Mouse (Mus musculus): ENCODE data around the gene Pdcd1lg2. TPM values are rescaled to one million over a fixed set of nuclear protein-coding genes. Genes with fewer than 3 reads are reported as not detected.

The Pdcd1lg2 gene
- polyA plus RNA-seq, 1 experiment from 2014 or later, result not detected

DNA sequence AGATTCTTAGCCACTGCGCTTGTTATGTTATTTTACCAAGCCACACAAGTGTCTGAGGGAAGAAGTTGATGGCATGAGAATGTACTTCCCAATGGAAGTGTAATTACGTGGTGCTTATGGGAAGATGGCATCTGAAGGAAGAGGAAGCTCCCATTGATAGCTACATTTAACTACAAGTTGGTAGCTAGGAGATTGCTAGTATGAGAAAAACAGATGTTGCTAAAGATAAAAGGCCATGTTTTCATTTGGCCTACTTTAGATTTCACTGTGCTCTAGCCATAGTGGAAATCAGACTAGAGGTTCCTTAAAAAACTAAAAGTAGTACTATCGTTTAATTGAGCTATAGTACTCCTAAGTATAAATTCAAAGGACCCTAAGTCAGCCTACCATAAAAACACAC lies 28.5 kb downstream of the Pdcd1lg2 start:
- Histone ChIP-seq H3K4me3 (replicated peaks; ENCODE audit: low read depth, low read length) (no peak overlapping the region), H3K9me3 (replicated peaks; ENCODE audit: low read length) (no peaks in the 10 kb centered on the region), H3K27ac (no peak overlapping the region), H3K4me1 (replicated peaks; ENCODE audit: insufficient read depth, low read length) (no peaks in the 10 kb centered on the region), H3K36me3 (ENCODE audit: insufficient read depth, low read length) (no peaks in the 10 kb centered on the region), H3K4me2 (ENCODE audit: low read length) (no peak overlapping the region), H3K9ac (ENCODE audit: low read depth, low read length) (no peak overlapping the region), H3K27me3 (ENCODE audit: insufficient read depth, low read length) (no peaks in the 10 kb centered on the region)
- TF ChIP-seq CTCF (IDR thresholded peaks at IDR 0.05; ENCODE audit: low read depth), result no peak
- DNase-seq (ENCODE audit: low spot score), result no peak
- 82% methylated on average over 3 of the region's 3 CpGs for WGBS
- ATAC-seq (replicated peaks; ENCODE audit: low FRiP score, low read depth), result no peak

DNA sequence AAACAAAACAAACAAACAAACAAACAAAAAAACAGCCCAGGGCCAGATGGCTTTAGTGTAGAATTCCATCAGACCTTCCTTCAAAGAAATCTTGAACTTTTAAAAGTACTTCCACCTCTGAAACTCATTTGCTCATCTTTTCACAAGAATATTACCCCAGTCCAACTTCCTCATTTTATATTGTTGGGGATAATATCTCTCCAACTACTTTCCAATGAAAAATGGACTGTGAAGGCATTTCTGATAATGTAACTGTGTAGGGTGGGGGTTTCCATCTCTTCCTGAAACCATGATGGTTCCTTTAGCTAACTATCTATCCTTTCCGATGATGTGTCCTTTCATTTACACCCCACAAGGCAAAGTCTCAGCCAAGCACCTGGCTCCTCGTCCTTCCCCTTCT lies 31.8 kb downstream of the Pdcd1lg2 start:
- no peaks in the 10 kb centered on the region for H3K4me1 ChIP-seq (replicated peaks; ENCODE audit: insufficient read depth, low read length)
- no peak overlapping the region for H3K4me3 ChIP-seq (replicated peaks; ENCODE audit: low read depth, low read length)
- DNase-seq (ENCODE audit: low spot score) (no peak), ATAC-seq (replicated peaks; ENCODE audit: low FRiP score, low read depth) (no peak)
- 82% methylated on average over 2 of the region's 2 CpGs for WGBS
- H3K9ac ChIP-seq (ENCODE audit: low read depth, low read length), result no peak overlapping the region
- no peaks in the 10 kb centered on the region for H3K36me3 ChIP-seq (ENCODE audit: insufficient read depth, low read length)
- H3K4me2 ChIP-seq (ENCODE audit: low read length), result no peak overlapping the region
- H3K27ac ChIP-seq, result no peak overlapping the region
- H3K9me3 ChIP-seq (replicated peaks; ENCODE audit: low read length), result no peaks in the 10 kb centered on the region
- no peaks in the 10 kb centered on the region for H3K27me3 ChIP-seq (ENCODE audit: insufficient read depth, low read length)
- TF ChIP-seq CTCF (IDR thresholded peaks at IDR 0.05; ENCODE audit: low read depth), result no peak

DNA sequence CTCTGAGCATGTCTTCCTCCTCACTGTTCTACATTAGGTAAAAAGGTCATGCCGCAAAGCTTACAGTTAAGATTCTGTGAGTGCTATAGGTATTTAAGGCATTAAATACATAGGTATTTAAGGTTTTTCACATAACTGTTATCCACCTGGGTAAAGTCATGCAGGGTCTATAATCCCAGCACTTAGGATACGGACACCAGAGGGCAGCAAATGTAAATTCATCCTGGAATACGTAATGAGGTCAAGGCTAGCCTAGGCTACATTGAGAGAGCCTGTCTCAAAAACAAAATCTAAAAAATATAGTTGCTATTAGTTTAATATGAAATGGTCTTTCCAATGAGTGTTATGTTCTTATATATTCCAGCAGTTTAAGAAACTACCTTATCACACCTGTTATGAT lies 33.6 kb downstream of the Pdcd1lg2 start:
- no peaks in the 10 kb centered on the region for H3K36me3 ChIP-seq (ENCODE audit: insufficient read depth, low read length)
- no peak overlapping the region for H3K9ac ChIP-seq (ENCODE audit: low read depth, low read length)
- no peaks in the 10 kb centered on the region for H3K9me3 ChIP-seq (replicated peaks; ENCODE audit: low read length)
- no peaks in the 10 kb centered on the region for H3K4me1 ChIP-seq (replicated peaks; ENCODE audit: insufficient read depth, low read length)
- H3K4me2 ChIP-seq (ENCODE audit: low read length), result no peak overlapping the region
- TF ChIP-seq CTCF (IDR thresholded peaks at IDR 0.05; ENCODE audit: low read depth), result peak; percentile 37
- no peaks in the 10 kb centered on the region for H3K27me3 ChIP-seq (ENCODE audit: insufficient read depth, low read length)
- no peak for ATAC-seq (replicated peaks; ENCODE audit: low FRiP score, low read depth)
- no peak for DNase-seq (ENCODE audit: low spot score)
- H3K27ac ChIP-seq, result no peak overlapping the region
- 91% methylated on average over 3 of the region's 3 CpGs for WGBS
- H3K4me3 ChIP-seq (replicated peaks; ENCODE audit: low read depth, low read length), result no peak overlapping the region

DNA sequence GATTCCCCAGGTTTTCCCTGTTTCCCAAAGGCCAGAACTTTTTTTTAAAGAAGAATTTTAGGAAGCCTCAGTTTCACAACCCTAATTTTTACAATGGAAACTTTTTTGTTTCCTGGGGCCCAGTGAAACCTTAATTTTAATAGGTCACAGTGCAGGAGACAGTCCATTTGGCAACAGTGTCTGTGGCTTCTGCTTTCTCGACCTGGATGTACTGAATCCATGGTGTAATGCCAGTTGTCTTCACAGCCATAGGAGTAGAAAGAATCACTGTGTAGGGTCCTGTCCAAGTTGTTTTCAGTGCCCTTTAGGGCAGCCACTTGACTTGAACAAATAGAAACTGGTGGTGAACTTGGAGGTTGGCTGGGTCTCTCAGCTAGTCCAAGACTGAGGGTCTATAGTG lies 37.7 kb downstream of the Pdcd1lg2 start:
- H3K9me3 ChIP-seq (replicated peaks; ENCODE audit: low read length), result no peaks in the 10 kb centered on the region
- ATAC-seq (replicated peaks; ENCODE audit: low FRiP score, low read depth) (no peak), DNase-seq (ENCODE audit: low spot score) (no peak)
- H3K27ac ChIP-seq, result no peak overlapping the region
- no peak for TF ChIP-seq CTCF (IDR thresholded peaks at IDR 0.05; ENCODE audit: low read depth)
- H3K27me3 ChIP-seq (ENCODE audit: insufficient read depth, low read length), result no peaks in the 10 kb centered on the region
- WGBS, result 82% methylated on average over 1 of the region's 1 CpGs
- H3K9ac ChIP-seq (ENCODE audit: low read depth, low read length), result no peak overlapping the region
- no peak overlapping the region for H3K4me2 ChIP-seq (ENCODE audit: low read length)
- H3K4me1 ChIP-seq (replicated peaks; ENCODE audit: insufficient read depth, low read length), result no peaks in the 10 kb centered on the region
- no peaks in the 10 kb centered on the region for H3K36me3 ChIP-seq (ENCODE audit: insufficient read depth, low read length)
- H3K4me3 ChIP-seq (replicated peaks; ENCODE audit: low read depth, low read length), result no peak overlapping the region

DNA sequence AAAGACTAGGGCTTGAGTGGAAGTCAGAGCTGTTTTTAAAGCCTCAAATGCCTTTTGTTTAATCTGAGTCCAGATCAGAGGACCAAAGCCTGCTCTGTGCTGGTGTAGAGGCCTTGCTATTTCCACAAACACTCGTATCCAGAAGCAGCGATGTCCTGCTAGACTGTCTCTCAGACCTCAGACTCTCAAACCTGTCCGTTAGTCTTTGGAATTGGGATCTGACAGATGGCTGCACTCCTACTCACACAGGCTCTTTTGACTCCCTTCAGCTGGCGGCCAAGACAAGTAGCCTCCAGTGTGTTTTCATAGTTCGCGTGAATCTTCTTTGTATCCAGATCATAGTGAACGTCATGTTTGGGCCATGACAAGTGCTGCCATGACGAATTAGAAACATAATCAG lies 39.7 kb downstream of the Pdcd1lg2 start:
- WGBS, result 78% methylated on average over 8 of the region's 8 CpGs
- ATAC-seq (replicated peaks; ENCODE audit: low FRiP score, low read depth), result no peak
- TF ChIP-seq CTCF (IDR thresholded peaks at IDR 0.05; ENCODE audit: low read depth), result no peak
- H3K4me3 ChIP-seq (replicated peaks; ENCODE audit: low read depth, low read length), result no peak overlapping the region
- H3K27me3 ChIP-seq (ENCODE audit: insufficient read depth, low read length), result no peaks in the 10 kb centered on the region
- no peaks in the 10 kb centered on the region for H3K36me3 ChIP-seq (ENCODE audit: insufficient read depth, low read length)
- H3K9me3 ChIP-seq (replicated peaks; ENCODE audit: low read length), result no peaks in the 10 kb centered on the region
- no peak overlapping the region for H3K4me2 ChIP-seq (ENCODE audit: low read length)
- no peak overlapping the region for H3K27ac ChIP-seq
- H3K9ac ChIP-seq (ENCODE audit: low read depth, low read length), result no peak overlapping the region
- no peaks in the 10 kb centered on the region for H3K4me1 ChIP-seq (replicated peaks; ENCODE audit: insufficient read depth, low read length)
- no peak for DNase-seq (ENCODE audit: low spot score)

DNA sequence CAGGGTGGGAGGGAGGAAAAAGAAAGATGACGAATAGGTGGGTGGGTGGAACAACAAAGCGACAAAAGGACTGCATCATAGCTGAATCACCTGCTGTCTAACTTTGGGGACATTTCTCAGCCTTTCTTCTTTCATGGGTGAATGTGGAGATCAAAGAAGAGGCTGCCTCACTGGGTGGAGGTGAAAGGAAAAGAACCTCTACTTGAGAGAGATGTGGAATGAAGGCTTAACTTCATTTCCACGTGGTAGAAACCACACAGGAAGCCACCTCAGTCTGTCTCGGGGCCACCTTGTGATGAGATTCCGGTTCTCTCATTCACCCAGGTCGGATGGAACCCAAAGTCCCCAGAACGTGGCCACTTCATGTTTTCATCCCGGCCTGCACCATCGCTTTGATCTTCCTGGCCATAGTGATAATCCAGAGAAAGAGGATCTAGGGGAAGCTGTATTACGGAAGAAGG lies 43.5 kb downstream of the Pdcd1lg2 start:
- ATAC-seq (replicated peaks; ENCODE audit: low FRiP score, low read depth) (no peak), DNase-seq (ENCODE audit: low spot score) (no peak)
- TF ChIP-seq CTCF (IDR thresholded peaks at IDR 0.05; ENCODE audit: low read depth), result no peak
- no peaks in the 10 kb centered on the region for H3K4me1 ChIP-seq (replicated peaks; ENCODE audit: insufficient read depth, low read length)
- 78% methylated on average over 10 of the region's 10 CpGs for WGBS
- no peaks in the 10 kb centered on the region for H3K9me3 ChIP-seq (replicated peaks; ENCODE audit: low read length)
- no peak overlapping the region for H3K27ac ChIP-seq
- no peak overlapping the region for H3K4me3 ChIP-seq (replicated peaks; ENCODE audit: low read depth, low read length)
- H3K36me3 ChIP-seq (ENCODE audit: insufficient read depth, low read length), result no peaks in the 10 kb centered on the region
- H3K4me2 ChIP-seq (ENCODE audit: low read length), result no peak overlapping the region
- H3K27me3 ChIP-seq (ENCODE audit: insufficient read depth, low read length), result no peaks in the 10 kb centered on the region
- H3K9ac ChIP-seq (ENCODE audit: low read depth, low read length), result no peak overlapping the region

DNA sequence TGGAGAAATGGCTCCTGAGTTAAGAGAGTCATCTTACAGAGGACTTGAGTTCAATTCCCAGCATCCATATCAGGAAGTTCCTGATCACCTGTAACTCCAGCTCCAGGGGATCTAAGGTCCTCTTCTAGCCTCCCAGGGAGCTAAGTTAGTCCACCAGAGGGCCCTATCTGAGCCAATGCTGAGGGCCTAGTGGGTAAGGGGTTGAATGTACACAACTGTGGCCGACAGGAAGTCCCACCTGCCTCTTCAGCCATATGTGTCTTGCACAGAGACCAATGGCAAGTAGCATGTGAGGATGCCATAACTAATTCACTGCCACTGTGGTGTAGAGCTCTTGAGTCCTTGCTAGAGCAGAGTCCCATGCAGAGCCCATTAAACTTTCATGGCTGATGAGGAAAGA lies 44.4 kb downstream of the Pdcd1lg2 start:
- WGBS, result 78% methylated on average over 1 of the region's 1 CpGs
- Histone ChIP-seq H3K27ac (no peak overlapping the region), H3K27me3 (ENCODE audit: insufficient read depth, low read length) (no peaks in the 10 kb centered on the region), H3K9ac (ENCODE audit: low read depth, low read length) (no peak overlapping the region), H3K4me2 (ENCODE audit: low read length) (no peak overlapping the region), H3K36me3 (ENCODE audit: insufficient read depth, low read length) (no peaks in the 10 kb centered on the region), H3K4me1 (replicated peaks; ENCODE audit: insufficient read depth, low read length) (no peaks in the 10 kb centered on the region), H3K9me3 (replicated peaks; ENCODE audit: low read length) (no peaks in the 10 kb centered on the region), H3K4me3 (replicated peaks; ENCODE audit: low read depth, low read length) (no peak overlapping the region)
- no peak for ATAC-seq (replicated peaks; ENCODE audit: low FRiP score, low read depth)
- TF ChIP-seq CTCF (IDR thresholded peaks at IDR 0.05; ENCODE audit: low read depth), result no peak
- DNase-seq (ENCODE audit: low spot score), result no peak

Measured in kidney, postnatal 0 days (tissue).